Mouse (Mus musculus): ENCODE data around the gene Ppp2r5a. TPM values are rescaled to one million over a fixed set of nuclear protein-coding genes. Genes with fewer than 3 reads are reported as not detected.
A peak's percentile ranks its signal among the peaks of the same experiment; 100 is the strongest.

The Ppp2r5a gene
- polyA plus RNA-seq, 2 experiments: 21.0 to 23.8 TPM

- no peak for TF ChIP-seq CTCF (IDR thresholded peaks at IDR 0.05; ENCODE audit: low read depth)
- TF ChIP-seq EP300 (IDR thresholded peaks at IDR 0.05; ENCODE audit: low read depth): no peak
- peaks cover 0 to 36% of the 10 kb centered on the region in 2 experiments; a peak in 2 of 4 replicates for H3K4me1 ChIP-seq (replicated peaks; ENCODE audit: control insufficient read depth in 2 of 2, insufficient read depth in 2 of 2, low read length in 1 of 2)
- H3K27me3 ChIP-seq (ENCODE audit: control insufficient read depth, insufficient read depth, low read length): no peaks in the 10 kb centered on the region
- peak overlapping the region; percentile 8; the same call in 1 of the 2 replicates for H3K4me2 ChIP-seq (ENCODE audit: low read depth)
- no peak overlapping the region for H3K9ac ChIP-seq (replicated peaks)
- no peaks in the 10 kb centered on the region for H3K36me3 ChIP-seq (replicated peaks; ENCODE audit: control insufficient read depth, insufficient read depth, low read depth)
- H3K27ac ChIP-seq: no peak overlapping the region
- no peak overlapping the region for H3K4me3 ChIP-seq (ENCODE audit: insufficient read depth in 1 of 2, low read depth in 2 of 2, low read length in 2 of 2)
- ATAC-seq (ENCODE audit: insufficient read depth): peak; percentile 21
- 8% methylated on average over 6 of the region's 6 CpGs for WGBS (ENCODE audit: insufficient replicate concordance)
- no peak for DNase-seq (ENCODE audit: low read depth in 3 of 3, low spot score in 3 of 3)
- H3K9me3 ChIP-seq (ENCODE audit: control insufficient read depth, low read length): no peaks in the 10 kb centered on the region
These were observed 17.9 kb upstream of the Ppp2r5a start for GRCm38 (mm10) chr1:191420930-191421404.

- H3K27me3 ChIP-seq (ENCODE audit: control insufficient read depth, insufficient read depth, low read length): no peaks in the 10 kb centered on the region
- no peak; the same call in 1 of the 2 replicates for ATAC-seq (ENCODE audit: insufficient read depth)
- no peak overlapping the region for H3K4me2 ChIP-seq (ENCODE audit: low read depth)
- peaks cover 0 to 35% of the 10 kb centered on the region in 2 experiments; a peak in 2 of 4 replicates for H3K4me1 ChIP-seq (replicated peaks; ENCODE audit: control insufficient read depth in 2 of 2, insufficient read depth in 2 of 2, low read length in 1 of 2)
- H3K27ac ChIP-seq: no peak overlapping the region
- H3K4me3 ChIP-seq (ENCODE audit: insufficient read depth in 1 of 2, low read depth in 2 of 2, low read length in 2 of 2): no peak overlapping the region
- H3K36me3 ChIP-seq (replicated peaks; ENCODE audit: control insufficient read depth, insufficient read depth, low read depth): no peaks in the 10 kb centered on the region
- H3K9me3 ChIP-seq (ENCODE audit: control insufficient read depth, low read length): no peaks in the 10 kb centered on the region
- TF ChIP-seq EP300 (IDR thresholded peaks at IDR 0.05; ENCODE audit: low read depth): no peak
- TF ChIP-seq CTCF (IDR thresholded peaks at IDR 0.05; ENCODE audit: low read depth): no peak
- WGBS (ENCODE audit: insufficient replicate concordance): 29% methylated on average over 8 of the region's 8 CpGs
- no peak overlapping the region for H3K9ac ChIP-seq (replicated peaks)
- no peak for DNase-seq (ENCODE audit: low read depth in 3 of 3, low spot score in 3 of 3)
These were observed 17.1 kb upstream of the Ppp2r5a start for GRCm38 (mm10) chr1:191419991-191420751.

GRCm38 (mm10) chr1:191419421-191419820, 16.3 kb upstream of the Ppp2r5a start:
- no peak for DNase-seq (ENCODE audit: low read depth in 3 of 3, low spot score in 3 of 3)
- no peak for TF ChIP-seq EP300 (IDR thresholded peaks at IDR 0.05; ENCODE audit: low read depth)
- no peak for TF ChIP-seq CTCF (IDR thresholded peaks at IDR 0.05; ENCODE audit: low read depth)
- Histone ChIP-seq H3K4me2 (ENCODE audit: low read depth) (no peak overlapping the region), H3K36me3 (replicated peaks; ENCODE audit: control insufficient read depth, insufficient read depth, low read depth) (no peaks in the 10 kb centered on the region), H3K4me3 (ENCODE audit: insufficient read depth in 1 of 2, low read depth in 2 of 2, low read length in 2 of 2) (no peak overlapping the region), H3K4me1 (replicated peaks; ENCODE audit: control insufficient read depth in 2 of 2, insufficient read depth in 2 of 2, low read length in 1 of 2) (peaks cover 0 to 36% of the 10 kb centered on the region in 2 experiments; a peak in 2 of 4 replicates), H3K27me3 (ENCODE audit: control insufficient read depth, insufficient read depth, low read length) (no peaks in the 10 kb centered on the region), H3K9me3 (ENCODE audit: control insufficient read depth, low read length) (no peaks in the 10 kb centered on the region), H3K9ac (replicated peaks) (no peak overlapping the region), H3K27ac (no peak overlapping the region)
- 50% methylated on average over 6 of the region's 6 CpGs for WGBS (ENCODE audit: insufficient replicate concordance)
- no peak for ATAC-seq (ENCODE audit: insufficient read depth)

GRCm38 (mm10) chr1:191418936-191419335, 15.9 kb upstream of the Ppp2r5a start:
- Histone ChIP-seq H3K27ac (no peak overlapping the region), H3K27me3 (ENCODE audit: control insufficient read depth, insufficient read depth, low read length) (no peaks in the 10 kb centered on the region), H3K9ac (replicated peaks) (no peak overlapping the region), H3K36me3 (replicated peaks; ENCODE audit: control insufficient read depth, insufficient read depth, low read depth) (no peaks in the 10 kb centered on the region), H3K4me2 (ENCODE audit: low read depth) (no peak overlapping the region), H3K9me3 (ENCODE audit: control insufficient read depth, low read length) (no peaks in the 10 kb centered on the region), H3K4me3 (ENCODE audit: insufficient read depth in 1 of 2, low read depth in 2 of 2, low read length in 2 of 2) (no peak overlapping the region), H3K4me1 (replicated peaks; ENCODE audit: control insufficient read depth in 2 of 2, insufficient read depth in 2 of 2, low read length in 1 of 2) (peaks cover 0 to 39% of the 10 kb centered on the region in 2 experiments; a peak in 2 of 4 replicates)
- TF ChIP-seq CTCF (IDR thresholded peaks at IDR 0.05; ENCODE audit: low read depth) (no peak), EP300 (IDR thresholded peaks at IDR 0.05; ENCODE audit: low read depth) (no peak)
- ATAC-seq (ENCODE audit: insufficient read depth) (no peak), DNase-seq (ENCODE audit: low read depth in 3 of 3, low spot score in 3 of 3) (no peak)
- WGBS (ENCODE audit: insufficient replicate concordance): 36% methylated on average over 4 of the region's 4 CpGs

- H3K4me3 ChIP-seq (ENCODE audit: insufficient read depth in 1 of 2, low read depth in 2 of 2, low read length in 2 of 2): no peak overlapping the region
- no peak overlapping the region for H3K27ac ChIP-seq
- H3K4me1 ChIP-seq (replicated peaks; ENCODE audit: control insufficient read depth in 2 of 2, insufficient read depth in 2 of 2, low read length in 1 of 2): peaks cover 0 to 35% of the 10 kb centered on the region in 2 experiments; a peak in 2 of 4 replicates
- ATAC-seq (ENCODE audit: insufficient read depth) (no peak), DNase-seq (ENCODE audit: low read depth in 3 of 3, low spot score in 3 of 3) (no peak)
- no peaks in the 10 kb centered on the region for H3K9me3 ChIP-seq (ENCODE audit: control insufficient read depth, low read length)
- no peaks in the 10 kb centered on the region for H3K36me3 ChIP-seq (replicated peaks; ENCODE audit: control insufficient read depth, insufficient read depth, low read depth)
- TF ChIP-seq EP300 (IDR thresholded peaks at IDR 0.05; ENCODE audit: low read depth) (no peak), CTCF (IDR thresholded peaks at IDR 0.05; ENCODE audit: low read depth) (no peak)
- no peaks in the 10 kb centered on the region for H3K27me3 ChIP-seq (ENCODE audit: control insufficient read depth, insufficient read depth, low read length)
- no peak overlapping the region for H3K9ac ChIP-seq (replicated peaks)
- no peak overlapping the region for H3K4me2 ChIP-seq (ENCODE audit: low read depth)
- WGBS (ENCODE audit: insufficient replicate concordance): 37% methylated on average over 5 of the region's 5 CpGs
These were observed 14.0 kb upstream of the Ppp2r5a start for GRCm38 (mm10) chr1:191417111-191417510.
